Mouse (Mus musculus) naive thymus-derived CD4-positive, alpha-beta T cell, adult 2 months (primary cell): ENCODE results near the gene Slc13a4.

Source experiments
- DNase-seq: peaks from one replicate; pipeline ENCODE4 v3.0.0-alpha.2; 2011; ENCODE audit warnings: low read depth

Slc13a4 gene

GRCm38 (mm10) chr6:35308037-35308436 is at the start of gene Slc13a4:
TSS of gene Slc13a4 (minus strand) at chr6:35308131.
- DNase-seq, result no peak

DNA sequence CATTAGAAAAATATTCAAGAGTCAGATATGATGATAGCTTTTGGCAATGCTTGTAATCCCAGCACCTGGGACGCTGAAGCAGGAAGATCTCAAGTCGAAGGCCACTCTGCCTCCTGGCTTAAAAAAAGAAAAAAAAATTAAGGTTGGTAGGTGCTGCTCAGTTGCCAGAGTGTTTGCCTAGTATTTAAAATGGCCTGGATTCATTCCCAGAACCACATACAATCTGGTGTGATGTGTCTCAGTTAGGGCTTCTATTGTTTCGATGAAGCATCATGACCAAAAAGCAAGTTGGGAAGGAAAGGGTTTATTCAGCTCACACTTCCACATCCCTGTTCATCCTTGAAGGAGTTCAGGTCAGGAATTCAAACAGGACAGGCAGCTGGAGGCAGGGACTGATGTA is 47.4 kb upstream of the Slc13a4 start:
- DNase-seq, result no peak

GRCm38 (mm10) chr6:35354622-35354998 is 46.7 kb upstream of the Slc13a4 start:
- no peak for DNase-seq

DNA sequence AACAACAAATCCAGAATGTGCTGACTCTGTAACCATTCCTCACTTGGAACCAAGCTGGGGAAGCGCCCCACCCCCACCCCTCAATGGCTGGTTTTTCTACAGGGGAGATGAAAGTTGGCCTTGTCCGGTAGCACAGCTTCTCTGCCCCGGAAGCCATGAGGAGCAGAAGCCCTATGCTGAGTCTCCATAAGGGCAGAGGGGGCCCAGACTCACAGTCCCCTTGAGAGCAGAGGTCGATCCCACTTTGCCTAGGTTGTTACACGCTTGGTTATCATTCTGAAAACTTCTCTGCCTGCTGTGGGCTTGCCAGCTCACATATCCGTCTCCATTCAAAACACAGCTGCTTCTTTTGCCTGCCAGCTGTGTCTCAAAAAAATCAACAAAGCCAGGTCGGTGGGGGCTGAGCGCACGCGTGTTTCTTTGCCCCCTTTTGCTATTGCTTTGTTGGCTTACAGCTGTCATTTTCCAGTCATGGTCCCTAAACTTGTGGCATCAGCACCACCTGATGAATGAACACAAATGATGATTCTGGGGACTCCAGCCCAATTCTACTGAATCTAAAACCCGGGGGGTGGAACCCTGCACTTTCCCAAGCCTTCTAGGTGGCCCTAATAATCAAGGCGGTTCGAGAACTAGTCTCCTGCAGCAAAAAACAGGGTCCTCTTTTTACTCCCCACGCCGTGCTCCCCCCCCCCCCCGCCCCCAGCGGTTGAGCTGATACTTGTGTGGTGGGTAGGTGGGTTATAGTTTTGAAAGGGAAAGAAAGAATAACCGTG is 46.1 kb upstream of the Slc13a4 start:
- no peak for DNase-seq

DNA sequence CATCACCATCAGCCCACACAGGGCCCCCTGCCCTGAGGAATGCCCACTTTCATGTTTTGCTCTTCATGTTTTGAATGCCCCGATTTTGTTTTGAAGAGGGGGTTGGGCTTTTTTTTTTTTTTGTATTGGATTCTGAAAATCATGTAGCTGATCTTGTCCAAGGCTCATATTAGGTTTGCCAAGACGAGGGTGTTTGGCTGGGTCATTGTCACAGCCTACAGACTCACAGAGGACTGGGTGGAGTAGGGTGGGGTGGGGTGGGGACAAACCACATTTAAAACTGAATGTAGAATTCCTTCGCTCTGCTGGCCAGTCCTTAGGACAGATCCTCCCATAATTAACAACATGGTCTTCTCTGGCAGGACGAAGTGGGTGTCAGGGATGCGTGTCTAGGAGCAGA is 45.5 kb upstream of the Slc13a4 start:
- DNase-seq, result no peak

DNA sequence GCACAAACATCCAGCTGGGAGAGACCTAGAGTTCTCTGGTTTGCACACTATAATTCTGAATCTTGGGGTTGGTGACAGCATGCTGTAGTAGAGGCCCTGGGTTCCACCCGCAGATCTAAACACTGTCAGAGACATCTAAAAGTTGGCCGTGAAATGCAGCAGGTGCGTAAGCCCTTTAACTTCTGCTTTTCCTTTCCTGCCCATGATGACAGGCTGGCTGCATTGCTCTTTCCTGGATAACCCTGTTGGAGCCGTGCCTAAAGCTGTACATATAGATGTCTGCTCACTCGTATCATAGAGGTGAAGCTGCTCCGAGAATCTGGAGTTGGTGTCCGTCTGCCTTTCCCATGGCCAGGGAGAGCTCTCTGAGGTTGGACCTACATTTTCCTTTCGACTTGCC is 44.9 kb upstream of the Slc13a4 start:
- DNase-seq, result no peak

DNA sequence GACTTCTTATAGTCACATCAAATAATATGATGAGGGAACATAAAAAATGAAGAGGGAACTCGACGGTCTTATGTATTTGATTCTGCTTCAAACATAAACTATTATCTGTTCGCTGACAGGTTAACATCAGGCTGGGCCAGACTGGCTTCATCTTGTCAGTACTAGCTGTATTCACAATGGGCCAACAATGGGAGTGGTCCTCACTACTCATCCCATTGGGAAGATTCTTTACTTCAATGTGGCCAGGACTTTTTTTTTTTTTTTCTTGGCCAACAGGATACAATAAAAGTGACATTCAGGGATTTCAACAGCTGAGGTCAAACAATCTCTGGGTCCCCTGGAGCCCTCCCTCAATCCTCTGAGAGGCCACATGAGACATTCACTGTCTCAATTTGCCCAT is 43.9 kb upstream of the Slc13a4 start:
- DNase-seq, result no peak

- no peak for DNase-seq
Observed at GRCm38 (mm10) chr6:35349784-35350183, 41.9 kb upstream of the Slc13a4 start.

DNA sequence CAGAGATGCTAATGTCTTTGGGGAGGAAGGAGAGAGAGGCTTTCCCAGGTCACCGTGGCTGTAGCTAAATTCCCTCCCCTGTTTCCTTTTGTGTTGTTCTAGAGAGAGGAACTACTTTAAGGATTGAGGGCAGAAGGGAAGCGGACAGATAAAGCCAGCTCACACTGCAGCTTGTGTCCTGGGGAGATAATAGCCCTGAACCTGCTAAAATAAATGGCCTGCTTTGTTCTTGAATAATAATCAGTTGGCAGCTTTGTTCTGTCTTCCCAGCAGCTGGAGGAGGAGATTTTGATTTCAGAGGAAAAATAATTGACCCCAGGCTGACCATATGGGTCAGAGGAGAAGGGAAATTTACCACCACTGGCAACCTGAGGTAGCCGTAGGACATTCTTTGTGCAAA is 30.7 kb upstream of the Slc13a4 start:
- no peak for DNase-seq

DNA sequence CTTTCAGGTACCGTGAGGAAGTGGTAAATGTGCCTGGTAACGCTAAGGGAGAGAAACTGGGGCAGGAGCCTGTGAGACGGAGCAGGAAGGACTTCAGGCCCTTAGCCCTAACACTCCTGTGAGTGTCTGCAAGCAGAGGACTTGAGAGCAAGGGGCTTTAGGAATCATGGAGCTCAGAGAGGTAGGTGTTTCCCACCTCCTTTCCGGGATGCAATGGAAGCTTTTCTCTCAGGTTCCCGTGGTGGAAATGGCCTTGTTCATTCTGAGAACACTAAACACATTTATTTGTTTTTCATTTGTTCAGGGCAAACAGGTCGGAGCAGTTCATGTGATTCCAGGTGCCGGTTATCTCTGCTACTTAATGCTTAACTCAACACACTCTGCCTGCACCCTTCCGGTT is 29.9 kb upstream of the Slc13a4 start:
- DNase-seq, result no peak

GRCm38 (mm10) chr6:35335452-35335851 is 27.5 kb upstream of the Slc13a4 start:
- DNase-seq, result no peak

DNA sequence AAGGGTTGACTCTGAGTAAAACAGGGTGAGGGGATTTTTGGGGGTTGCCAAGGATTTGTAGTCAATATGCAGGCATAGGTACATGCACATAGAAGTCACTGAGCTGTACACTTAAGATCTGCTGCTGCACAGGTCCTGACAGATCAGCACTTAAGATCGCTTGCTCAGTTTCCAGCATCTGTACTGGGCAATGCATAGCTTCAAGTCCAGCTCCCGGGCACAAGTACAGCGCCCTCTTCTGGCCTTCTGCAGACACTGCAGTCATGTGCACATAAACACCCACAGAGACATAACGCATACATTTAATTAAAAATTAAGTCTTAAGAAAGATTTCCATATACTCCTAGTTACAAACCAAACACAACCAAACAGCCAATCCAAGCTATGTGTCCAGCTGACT is 26.3 kb upstream of the Slc13a4 start:
- DNase-seq, result no peak

- no peak for DNase-seq
Observed at GRCm38 (mm10) chr6:35333632-35334031, 25.7 kb upstream of the Slc13a4 start.

DNA sequence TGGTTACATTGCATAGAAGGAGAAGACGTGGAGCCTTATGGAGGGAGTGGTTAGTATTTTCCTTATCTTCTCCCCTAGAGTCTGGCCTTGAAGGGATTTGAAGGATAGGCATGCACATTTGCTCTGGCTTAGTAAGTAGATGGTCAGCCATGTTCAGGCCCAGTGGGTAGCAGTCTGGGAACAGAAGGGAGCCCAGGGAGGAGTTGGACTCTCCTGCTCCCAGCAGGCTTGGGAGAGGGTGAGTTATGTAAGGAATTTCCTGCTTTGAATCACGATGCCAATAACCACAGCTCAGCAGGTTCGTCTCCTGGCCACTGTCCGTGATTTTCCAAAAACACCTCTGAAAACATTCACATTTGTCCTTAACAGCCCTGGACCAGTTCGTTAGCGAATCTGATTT is 22.9 kb upstream of the Slc13a4 start:
- no peak for DNase-seq

GRCm38 (mm10) chr6:35329956-35330355 is 22.0 kb upstream of the Slc13a4 start:
- DNase-seq, result no peak

- DNase-seq, result no peak
Observed at GRCm38 (mm10) chr6:35326111-35326515, 18.2 kb upstream of the Slc13a4 start, which contains the start of gene Fam180a. TSS of gene Fam180a (minus strand) at chr6:35326141.

GRCm38 (mm10) chr6:35324306-35324705 is 16.4 kb upstream of the Slc13a4 start:
- no peak for DNase-seq

- no peak for DNase-seq
Observed at GRCm38 (mm10) chr6:35323046-35323445, 15.1 kb upstream of the Slc13a4 start.

GRCm38 (mm10) chr6:35321105-35321504 is 13.2 kb upstream of the Slc13a4 start:
- no peak for DNase-seq

- no peak for DNase-seq
Observed at GRCm38 (mm10) chr6:35319850-35320249, 11.9 kb upstream of the Slc13a4 start.

DNA sequence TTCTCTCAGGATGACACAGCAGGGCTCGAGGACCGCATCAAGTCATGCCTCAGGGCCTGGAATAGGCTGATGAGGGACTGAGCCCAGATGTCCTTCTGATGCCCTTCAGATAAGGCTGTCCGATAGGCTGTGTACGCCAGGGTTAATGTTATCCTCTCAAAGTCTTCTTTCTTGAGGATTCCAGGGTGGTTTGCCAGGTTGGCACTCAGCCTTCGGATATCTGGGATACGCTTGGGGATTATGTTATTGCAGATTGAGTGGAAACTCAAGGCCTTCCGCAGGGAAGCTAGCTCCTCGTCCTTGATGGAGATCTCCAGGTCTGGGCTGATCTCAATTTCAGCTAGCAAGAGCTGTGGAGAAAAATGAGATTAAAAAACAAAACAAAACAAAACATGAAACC is 5.6 kb upstream of the Slc13a4 start:
- no peak for DNase-seq

DNA sequence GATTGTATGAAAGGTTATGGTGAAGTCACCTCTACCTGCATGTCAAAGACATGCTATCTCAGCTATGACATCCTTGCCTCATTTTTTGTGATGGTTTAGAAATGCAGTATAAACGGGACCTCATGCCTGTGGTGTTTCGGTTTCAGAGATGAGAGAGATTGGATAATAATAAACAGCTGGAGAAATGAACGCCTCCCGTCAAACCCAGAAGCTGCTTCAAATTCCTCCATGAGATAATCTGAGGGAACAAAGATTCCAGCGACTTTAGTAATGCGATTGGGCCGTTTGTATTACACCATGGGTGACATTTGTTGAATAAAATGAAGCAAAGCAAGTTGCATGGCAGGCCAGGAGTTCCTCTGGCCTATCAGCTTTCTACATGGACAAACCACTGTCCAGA is 1.5 kb upstream of the Slc13a4 start:
- DNase-seq, result no peak

DNA sequence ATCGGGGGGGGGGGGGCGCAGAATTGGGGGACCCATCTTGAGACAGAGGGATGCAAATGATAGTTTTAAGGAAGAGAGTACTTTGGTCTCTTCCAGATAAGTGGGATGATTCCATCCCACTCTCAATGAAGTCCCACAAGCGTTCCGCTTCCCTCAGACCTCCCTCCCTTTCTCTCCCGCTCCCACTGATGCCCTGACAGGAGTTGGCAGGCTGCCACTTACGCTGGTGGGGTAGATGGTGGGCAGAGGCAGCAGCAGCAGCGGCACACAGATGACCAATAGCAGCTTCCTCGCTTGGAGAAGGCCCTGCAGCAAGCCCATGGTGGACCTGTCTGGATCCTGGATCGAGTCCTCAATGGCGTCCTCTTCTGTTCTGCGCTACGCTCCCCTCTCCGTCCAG is 795 bp downstream of the Slc13a4 start:
- DNase-seq, result no peak

DNA sequence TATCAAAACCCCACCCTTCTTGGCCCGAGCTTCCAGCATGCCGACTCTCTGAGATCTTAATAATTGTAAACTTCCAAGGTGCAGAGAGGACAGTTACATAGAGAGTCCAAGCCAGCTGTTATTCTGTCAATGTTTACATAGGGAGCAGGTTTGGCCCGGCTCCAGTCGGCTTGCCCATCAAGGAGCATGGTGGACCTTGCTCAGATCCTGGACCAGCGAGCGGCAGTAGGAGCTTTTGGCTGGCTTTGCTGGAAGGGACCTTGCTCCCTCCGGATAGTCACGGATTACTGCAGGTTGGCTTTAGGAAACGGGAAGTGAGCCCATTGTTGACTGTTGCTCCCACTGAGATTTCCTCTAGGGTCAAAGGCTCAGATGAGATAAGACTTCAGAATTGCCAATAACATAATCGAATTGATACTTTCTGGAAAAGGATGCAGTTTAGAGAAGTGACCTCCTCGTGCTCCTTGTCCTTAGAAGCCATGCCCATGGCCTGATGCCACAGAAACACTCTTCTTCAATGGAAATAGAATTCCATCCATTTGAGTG is 4.5 kb downstream of the Slc13a4 start:
- DNase-seq, result no peak
